Mouse (Mus musculus): ENCODE results near the gene Tirap. TPM values are rescaled to one million over a fixed set of nuclear protein-coding genes. Genes with fewer than 3 reads are reported as not detected.
"Not testable (repeated sequence)": the region's sequence is repeated elsewhere in the genome, so short reads cannot be mapped to it uniquely, and the experiment has no call there.

The Tirap gene
- total RNA-seq, 2 experiments from 2014 or later, result 4.5 to 5.1 TPM

- no peak for DNase-seq (ENCODE audit: low spot score in 2 of 2)
These were observed 47.2 kb downstream of the Tirap start for GRCm38 (mm10) chr9:35152923-35153322.

- not testable (repeated sequence) for DNase-seq (ENCODE audit: low spot score in 2 of 2)
These were observed 51.3 kb downstream of the Tirap start for GRCm38 (mm10) chr9:35148822-35149221.

DNA sequence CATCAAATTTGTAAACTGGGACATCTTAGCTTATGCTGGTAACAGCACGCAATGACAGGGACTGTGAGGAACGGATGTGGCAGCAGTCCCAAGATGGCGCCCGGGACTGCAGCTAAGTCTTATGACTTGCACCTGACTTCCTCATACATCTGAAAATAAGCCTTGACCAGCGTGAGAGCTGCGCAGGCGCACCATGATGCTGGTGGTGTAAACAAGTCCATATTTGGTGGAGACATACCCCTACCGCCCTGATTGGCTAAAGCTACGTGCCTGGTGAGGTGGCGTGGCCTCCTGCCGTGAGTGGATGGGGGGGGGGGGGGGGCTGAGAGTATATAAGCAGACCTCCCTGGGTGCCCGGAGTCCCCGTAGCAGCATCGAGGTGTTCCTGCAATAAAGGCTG, 52.8 kb downstream of the Tirap start:
- not testable (repeated sequence) for DNase-seq (ENCODE audit: low spot score in 2 of 2)

- DNase-seq (ENCODE audit: low spot score in 2 of 2), result no peak
These were observed 54.3 kb downstream of the Tirap start for GRCm38 (mm10) chr9:35145829-35146228.

DNA sequence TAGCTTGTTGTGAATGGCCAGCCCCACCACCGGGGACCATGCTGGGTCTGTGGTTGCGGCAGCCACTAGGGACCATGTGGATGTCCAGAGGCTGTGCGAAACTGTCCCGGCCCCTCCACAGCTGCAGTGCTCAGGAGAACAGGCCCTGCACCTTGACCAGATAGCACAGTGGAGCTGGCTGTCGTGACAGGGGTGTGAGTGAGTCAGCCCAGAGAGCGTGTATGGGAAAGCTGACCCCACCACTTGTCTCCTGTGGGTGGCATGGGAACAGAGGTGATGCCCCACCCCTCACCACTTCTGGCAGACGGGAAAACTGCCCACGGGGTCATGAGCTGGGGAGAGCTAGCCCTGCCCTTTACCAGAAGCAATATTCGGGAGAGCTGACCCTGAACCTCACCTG, 55.0 kb downstream of the Tirap start:
- DNase-seq (ENCODE audit: low spot score in 2 of 2), result no peak

DNA sequence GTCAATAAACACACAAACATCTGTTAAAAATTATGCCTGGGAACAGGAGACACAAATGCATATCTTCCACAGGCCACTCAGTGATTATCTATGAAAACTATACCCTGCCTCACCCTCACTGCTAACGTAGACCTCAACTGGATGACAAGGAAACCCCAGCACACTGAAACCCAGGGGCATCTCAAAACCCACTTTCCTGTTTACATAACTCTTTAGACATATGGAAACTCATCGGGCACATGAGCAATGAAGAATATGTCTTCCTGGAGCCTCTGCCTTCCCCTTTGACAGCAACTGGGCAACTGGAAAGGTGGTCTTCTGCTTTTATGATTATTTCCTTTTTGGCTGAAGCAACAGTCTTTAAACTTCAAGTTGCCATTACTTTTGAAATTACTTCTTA, 57.9 kb downstream of the Tirap start:
- DNase-seq (ENCODE audit: low spot score in 2 of 2), result no peak

DNA sequence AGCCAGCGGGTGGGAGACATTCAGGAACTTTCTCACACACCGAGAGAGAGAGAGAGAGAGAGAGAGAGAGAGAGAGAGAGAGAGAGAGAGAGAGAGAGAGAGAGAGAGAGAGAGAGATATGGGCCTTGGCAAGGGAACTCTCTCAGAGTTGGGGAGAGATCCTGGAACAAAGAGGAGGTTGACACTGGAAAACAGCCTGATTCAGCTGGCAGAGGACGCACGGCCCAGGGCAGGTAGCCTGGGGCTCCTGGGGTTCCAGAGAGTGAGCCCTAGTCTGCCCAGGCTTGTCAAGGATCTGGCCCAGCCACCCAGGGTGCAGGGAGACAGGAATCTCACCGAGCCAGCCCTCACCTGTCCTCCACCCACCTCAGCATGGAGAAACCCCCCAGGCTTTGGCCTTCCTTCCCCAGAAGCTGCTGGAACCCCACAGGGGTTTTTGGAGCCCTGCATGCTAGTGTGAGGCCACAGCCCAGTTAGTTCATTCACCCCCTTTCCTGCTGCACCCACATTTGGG, 60.8 kb downstream of the Tirap start:
- no peak for DNase-seq (ENCODE audit: low spot score in 2 of 2)

- no peak for DNase-seq (ENCODE audit: low spot score in 2 of 2)
These were observed 62.1 kb downstream of the Tirap start for GRCm38 (mm10) chr9:35138029-35138428.

GRCm38 (mm10) chr9:35135575-35135974, 64.5 kb downstream of the Tirap start:
- no peak for DNase-seq (ENCODE audit: low spot score in 2 of 2)

Other genes starting within 250 kb of the Tirap start
- 10 to 100 TPM; 19.1 to 26.3 TPM for gene St3gal4, start 81.0 kb downstream of the Tirap start, total RNA-seq (2021)
- gene Dcps, start 24.2 kb downstream of the Tirap start, total RNA-seq (2021), result 10 to 100 TPM; 19.4 to 20.6 TPM
- gene Srpr, start 116 bp downstream of the Tirap start, total RNA-seq (2021), result 100 to 1,000 TPM; 143 to 160 TPM
- 10 to 100 TPM; 51.2 to 70.5 TPM for gene Foxred1, start 10.8 kb upstream of the Tirap start, total RNA-seq (2021)
- 10 to 100 TPM; 10.5 to 11.3 TPM for gene Fam118b, start 67.5 kb upstream of the Tirap start, total RNA-seq (2021)
- gene Rpusd4, start 67.6 kb upstream of the Tirap start, total RNA-seq (2021), result 10 to 100 TPM; 17.8 to 19.1 TPM
- 10 to 100 TPM in 1 of 2 experiments, 1 to 10 TPM in 1; 7.7 to 12.2 TPM for gene Cdon, start 220.8 kb upstream of the Tirap start, total RNA-seq (2021)

Data from adrenal gland, adult 18-20 months (tissue).